Mouse (Mus musculus) lung, postnatal 36 days (tissue): ENCODE measurements around the gene Akap11.

Source experiments
- DNase-seq: peaks from one replicate; pipeline ENCODE4 v3.0.0; 2022; ENCODE audit warnings: mixed read lengths

Akap11 gene

DNA sequence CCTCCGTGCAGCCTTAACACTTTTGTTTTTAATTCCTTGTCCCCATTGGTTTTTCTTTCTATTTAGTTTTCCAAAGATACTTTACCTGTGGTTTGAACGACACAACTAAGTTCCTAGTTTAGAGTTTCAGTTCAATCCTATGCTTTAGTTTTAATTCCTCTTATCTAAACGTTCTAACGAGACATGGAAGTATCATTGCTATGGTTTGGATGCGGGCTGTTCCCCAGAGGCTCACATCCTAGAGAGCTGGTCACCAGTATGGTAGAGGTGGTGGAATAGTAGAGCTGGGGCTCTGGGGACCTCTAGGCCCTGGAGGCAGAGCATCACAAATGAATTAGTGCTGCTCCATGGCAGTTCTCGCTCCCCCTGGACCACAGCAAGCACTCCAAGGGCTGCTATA is 9.7 kb downstream of the Akap11 start:
- no peak for DNase-seq

DNA sequence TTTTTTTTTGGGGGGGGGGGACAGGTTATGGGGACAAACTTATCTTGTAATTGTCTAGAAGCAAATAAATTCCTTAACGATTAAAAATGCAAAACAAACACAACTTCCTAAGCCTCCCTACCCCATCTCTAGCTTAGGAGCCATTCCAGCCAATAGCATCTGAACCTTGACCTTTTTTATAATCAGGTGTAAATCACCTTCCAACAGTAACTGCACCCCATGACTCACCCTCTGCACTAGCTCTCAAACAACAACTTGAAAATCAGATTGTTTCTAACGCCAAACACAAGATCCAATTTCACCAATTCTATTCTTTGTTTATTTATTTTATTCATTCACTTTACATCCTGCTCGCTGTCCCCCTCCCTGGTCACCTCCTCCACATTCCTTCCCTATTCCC is 10.1 kb downstream of the Akap11 start:
- no peak for DNase-seq

DNA sequence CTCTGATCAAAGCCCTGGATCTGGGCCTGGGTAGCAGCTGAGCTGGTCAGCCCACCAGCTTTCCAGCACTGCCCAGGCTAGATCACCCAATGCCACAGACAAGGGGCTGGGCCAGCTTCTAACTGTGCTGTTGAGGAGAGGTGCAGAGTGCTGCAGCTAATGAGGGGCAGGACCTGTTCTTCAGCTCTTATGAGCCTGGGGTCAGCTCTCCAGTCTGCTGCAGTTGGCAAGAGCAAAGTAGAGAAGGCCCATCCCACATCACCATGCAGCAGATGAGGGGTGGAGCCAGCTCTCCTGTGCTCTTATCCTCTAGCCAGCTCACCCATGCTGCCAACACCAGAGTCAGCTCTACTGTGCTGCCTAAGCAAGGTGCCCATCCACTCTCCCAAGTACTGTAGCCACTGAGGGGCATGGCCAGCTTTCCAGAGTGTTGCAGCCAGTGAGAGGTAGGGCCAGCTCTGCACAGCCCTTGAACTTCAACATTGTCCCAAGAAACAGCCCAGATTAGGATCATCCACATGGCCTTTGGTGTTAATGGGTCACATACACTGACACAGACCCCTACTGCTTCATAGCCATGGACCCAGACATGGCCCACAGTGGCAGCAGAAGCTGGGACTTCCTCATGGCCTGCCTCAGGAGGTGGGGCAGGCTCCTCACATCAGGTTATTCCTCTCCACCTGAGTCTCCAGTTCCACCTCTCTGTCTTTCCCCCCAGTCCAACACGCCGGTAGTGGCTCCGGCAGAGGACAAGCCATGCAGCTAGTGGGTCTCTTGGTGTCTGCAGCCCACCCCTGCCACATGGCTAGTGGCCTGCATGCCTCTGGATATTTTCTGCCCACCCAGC is 10.8 kb downstream of the Akap11 start:
- no peak for DNase-seq

DNA sequence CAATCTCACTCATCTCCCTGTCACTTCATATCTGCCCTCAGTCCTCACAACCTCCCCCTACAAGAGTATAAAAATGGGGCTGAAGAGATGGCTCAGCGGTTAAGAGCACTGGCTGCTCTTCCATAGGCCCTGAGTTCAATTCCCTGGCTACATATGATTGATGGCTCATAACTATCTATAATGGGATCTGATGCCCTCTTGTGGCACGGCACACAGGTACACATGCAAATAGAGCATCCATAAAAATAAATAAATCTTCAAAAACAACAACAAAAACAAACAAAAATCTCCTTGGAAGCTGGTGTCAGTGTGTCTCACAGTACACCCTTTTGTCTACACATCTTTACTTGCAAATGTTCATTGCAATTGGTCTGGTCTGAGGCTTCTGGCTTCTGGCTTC is 11.5 kb downstream of the Akap11 start:
- no peak for DNase-seq

DNA sequence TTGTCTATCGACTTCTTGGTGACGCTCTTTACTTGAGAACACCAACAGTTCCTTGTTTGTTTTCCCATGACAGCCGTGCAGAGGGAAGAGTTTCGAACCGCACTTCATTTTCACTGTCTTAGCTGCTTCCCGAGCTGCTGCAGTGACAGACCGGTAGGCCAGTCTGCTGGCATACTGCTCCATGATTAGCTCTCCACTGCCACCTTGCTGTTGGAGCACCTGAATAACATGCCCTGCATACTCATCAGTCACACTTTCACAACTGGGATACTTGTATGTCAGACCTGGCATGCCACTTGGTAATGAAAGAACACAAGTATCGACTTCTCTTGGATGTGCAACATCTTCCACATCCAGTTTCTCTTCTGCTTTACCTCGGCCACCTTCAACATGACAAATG is 25.9 kb downstream of the Akap11 start:
- peak; percentile 41 for DNase-seq

DNA sequence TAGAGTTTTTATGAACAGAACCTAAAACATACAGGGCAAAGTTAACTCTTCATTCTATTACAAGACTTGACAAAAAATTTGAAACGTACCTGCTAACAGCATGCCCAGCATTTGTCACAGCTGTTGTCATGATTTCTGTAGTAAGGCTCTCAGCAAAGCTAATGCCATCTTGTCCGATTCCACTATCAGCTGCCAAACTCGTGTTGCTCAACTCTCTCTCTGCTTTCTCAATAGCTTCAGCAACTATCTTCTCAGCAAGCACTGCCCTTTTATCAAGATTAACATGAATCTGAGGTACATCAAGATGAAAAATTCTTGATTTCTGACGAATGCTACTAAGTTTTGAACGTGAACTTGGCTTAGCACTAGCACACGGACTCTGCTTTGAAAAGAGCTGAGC is 26.8 kb downstream of the Akap11 start:
- DNase-seq, result no peak

DNA sequence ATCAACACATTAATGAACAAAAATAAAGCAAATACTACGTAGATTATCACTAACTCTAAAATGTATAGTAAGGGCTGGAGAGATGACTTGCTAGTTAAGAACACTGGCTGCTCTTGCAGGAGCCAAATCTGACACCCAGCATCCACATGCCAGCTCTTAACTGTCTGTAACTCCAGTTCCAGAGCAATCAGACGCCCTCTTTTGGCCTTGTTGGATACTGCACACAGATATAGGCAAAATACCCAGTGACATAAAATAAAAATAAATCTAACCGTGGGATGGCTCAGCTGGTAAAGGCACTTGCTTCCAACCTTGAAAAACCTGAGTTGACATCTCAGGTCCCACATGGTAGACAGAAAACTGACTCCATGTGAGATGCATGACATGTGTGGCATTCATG is 36.0 kb downstream of the Akap11 start:
- DNase-seq, result no peak

DNA sequence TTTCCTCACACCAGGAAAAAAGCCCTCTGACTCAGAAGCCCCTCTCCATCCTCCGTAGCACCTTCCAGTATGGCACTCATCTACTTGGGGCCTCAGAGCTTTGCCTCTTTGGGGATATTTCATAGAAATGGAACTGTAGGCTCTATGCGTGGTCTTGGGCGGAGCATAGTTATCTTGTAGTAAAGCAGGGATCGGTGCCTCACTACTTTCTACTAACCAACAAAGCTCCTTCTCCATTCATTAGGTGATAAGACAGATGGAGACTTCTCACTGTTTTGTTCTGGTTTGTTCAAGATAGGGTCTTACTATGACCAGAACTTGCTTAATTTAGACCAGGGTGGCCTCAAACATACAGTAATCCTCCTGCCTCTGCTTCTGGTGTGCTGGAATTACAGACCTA is 39.9 kb downstream of the Akap11 start:
- no peak for DNase-seq

DNA sequence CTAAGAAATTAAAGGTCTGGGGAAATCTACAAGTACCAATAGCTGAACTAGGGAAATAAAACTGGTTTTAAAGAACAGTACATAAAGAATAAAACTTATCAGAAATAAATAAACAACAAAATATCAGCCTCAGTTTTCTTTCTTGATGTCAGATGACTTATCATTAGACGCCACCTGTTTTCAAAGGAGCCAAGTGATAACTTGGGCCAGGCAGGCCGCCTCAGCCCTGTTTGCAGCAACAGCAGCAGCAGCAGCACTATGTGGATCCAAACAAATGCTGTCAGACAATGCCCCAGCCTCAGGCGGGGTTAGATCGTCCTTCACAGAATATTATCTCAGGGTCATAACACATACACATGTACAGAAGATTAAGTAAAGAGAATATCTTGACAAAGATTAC is 41.4 kb downstream of the Akap11 start:
- no peak for DNase-seq

DNA sequence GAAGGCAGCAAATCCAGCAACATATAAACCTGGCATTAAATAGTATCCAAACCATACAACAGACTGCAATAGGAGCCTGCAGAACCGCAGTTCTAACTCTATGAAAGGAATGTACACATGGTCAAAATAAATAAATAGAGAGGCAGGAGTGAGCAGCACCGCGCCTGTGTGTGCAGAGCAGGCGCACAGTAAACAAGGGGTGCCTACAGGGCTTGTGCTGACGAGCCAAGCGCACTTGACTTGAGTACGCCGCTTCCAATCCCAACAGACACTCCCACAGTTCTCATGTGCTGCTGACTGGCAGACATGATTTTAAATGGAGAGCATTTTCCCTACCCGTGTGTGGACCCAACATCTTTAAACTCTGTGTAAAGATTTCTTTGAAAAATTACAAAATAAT is 44.0 kb downstream of the Akap11 start:
- DNase-seq, result peak; percentile 72

DNA sequence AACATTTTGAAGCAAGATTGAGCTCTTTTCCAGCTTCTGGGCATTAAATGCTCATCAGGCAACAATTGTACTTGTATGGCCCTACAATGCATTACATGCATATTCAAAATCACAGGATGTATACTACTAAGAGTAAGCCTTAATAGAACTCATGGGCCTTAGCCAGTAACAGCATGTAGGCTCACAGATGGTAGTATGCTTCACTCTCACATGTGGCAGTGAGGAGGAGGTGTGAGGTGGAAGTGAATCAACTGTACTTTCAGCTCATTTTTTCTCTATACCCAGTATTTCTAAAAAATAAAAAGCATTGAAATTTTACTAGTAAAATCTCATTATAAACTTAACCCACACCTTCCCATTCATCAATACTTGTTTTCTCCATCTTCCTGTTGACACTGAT is 45.2 kb downstream of the Akap11 start:
- DNase-seq, result no peak

DNA sequence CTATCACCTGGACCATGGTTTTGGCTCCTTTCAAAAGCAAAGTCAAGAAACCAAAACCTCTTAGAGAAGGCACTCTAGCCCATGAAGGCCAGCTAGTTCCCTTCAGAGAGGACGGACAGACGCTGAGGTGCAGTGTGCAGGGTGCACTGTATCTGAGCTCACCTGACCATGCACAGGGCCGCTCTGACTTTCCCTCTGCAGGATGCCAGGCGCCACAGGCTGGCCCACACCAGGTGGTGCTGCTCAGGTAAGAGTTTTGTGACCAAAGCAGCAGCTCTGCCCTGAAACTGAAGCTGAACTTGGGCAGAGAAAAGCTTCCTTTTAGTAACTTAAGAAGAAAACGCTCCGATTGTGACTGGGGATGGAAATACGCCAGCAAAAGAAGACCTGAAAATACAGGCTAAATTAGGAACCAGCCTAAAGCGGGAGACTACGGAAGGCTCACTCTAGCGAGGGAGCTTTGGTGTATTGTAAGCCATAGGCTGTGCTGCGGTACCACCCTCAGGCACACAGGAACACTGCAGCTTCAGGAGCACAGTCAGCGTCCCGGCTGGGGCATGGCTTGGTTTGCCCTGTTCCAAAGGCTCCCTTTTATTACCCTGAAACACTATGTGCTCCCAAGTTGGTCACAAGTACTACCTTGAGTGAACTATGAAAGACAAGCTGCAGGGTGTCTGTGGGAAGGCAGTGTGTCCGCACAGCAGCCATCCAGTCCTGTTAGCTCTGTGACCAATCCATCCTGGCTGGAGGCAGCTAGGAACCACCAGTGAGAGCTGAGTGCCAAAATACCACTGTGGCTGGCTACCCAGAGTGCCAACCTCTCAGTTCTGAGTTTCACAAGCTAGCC is 54.0 kb downstream of the Akap11 start:
- peak; percentile 48 for DNase-seq

DNA sequence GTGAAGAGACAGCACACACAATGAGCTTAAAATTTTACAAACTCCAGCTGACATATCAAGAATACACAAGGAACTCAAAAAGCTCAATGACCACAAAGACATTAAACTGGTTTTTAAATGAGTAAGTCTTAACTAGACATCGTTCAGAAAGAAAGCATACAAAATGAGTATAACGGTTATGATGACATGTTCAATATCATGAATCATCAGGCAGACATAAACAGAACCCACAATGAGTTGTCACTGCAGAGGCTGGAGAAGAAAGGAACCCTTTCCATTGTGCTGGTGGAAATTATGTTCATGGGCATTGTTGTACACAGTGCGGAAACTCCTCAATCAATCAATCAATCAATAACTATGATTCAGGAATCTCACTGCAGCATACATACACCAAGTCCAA is 62.5 kb downstream of the Akap11 start:
- no peak for DNase-seq

DNA sequence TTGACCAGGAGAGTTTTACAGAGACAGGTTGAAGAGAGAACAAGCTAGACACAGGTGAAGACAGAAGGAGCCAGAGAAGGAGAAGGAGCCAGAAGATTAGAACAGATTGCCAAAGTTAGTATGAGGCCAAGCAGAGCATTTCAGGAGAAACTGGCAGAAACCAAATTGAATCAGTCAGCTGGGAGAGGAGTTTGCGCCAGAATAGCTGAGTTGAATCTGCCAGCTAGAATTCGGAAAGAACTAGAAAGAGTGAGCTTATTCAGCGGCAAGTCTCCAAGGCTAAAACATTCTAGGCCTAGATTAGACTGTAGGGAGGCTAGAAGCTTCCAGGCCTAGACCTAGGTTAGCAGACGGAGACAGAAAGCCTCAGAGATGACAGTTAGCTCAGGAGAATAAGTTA is 65.9 kb downstream of the Akap11 start:
- DNase-seq, result no peak

DNA sequence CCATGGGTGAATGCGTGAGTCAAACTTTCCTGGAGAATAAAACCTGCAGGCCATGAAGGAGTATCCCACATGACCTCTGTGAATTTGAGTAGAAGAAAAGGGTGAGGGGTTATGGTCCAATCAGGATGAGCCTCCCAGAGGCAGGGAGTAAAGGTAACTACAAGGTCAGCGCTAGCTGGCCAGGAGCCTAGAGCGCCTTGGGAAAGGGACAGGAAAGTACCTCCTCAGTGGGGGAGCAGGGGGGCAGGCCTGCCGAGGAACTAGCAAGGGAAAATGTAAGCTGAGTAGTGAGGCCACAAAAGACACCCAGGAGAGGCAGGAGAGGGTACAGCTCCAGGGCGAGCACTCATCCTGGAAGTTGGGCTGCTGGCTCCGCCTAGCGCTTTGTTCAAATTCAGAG is 67.6 kb downstream of the Akap11 start:
- DNase-seq, result no peak

DNA sequence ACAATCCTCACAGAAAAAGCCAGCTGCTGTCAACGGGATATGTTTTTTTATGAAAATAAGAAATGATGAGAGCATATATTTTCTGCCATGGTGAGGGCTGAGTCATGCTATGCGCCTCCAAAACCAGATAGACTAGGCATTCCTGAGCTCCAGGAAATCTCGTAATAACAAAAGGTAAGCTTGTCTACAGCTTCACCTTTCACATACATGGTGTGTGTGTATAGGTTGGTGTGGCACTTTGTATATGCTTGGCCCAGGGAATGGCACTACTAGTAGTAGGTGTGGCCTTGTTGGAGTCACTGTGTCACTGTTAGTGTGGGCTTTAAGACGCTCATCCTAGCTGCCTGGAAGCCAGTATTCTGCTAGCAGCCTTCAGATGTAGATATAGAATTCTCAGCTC is 68.6 kb downstream of the Akap11 start:
- no peak for DNase-seq

DNA sequence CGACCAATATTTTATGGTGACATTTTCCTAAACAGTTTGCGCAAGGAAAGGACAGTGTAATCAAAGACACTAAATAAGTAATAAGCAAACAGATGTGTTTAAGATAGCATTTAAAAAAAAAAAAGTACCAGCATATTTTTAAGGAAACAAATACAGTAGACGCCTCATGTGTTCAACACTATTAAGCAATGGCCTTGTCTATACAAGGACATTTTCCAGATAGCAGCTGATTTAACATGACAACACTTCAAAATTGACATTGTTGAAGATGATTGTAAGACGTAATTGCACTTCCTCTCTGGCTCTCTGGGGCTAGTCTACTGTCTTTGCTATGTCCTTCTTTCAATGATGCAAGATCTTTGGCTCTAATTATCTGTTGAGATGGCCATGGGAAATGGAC is 72.3 kb downstream of the Akap11 start:
- no peak for DNase-seq

DNA sequence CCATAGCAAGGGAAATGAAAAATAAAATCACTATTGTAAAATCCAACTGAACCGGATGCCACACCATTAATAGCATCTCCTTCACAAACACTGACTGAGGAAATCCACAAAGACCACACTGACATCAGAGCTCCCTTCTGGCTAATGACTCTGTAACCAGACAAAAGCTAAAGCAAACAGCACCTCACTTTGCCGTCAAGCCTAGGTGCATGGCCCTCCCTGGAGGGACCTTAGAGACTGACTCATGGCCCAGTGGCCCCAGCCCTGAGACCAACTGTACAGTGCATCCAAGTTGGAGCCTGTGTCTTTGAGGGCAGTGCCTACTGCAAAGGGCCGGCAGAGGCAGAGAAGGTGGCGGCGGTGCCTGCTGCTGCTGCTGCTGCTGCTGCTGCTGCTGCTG is 77.5 kb downstream of the Akap11 start:
- DNase-seq, result no peak

DNA sequence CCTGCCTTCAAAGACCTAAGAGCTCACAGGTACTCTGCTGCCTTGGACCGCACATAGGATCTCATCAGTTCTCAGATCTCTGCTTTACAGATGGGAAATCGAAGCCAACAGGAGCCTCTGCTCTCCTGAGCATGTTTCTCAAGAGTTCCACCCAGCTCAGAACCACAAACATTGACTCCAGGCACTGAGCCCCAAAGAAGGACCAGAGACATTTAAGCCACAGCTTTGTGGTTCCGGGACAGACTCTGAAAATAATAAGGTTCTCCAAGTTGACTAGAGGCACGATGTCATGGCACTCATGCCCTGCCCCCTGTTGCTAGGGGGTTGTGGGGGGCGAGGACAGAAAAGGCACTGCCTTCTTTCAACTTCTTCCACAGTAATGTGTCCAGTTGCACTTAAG is 77.9 kb downstream of the Akap11 start:
- no peak for DNase-seq

DNA sequence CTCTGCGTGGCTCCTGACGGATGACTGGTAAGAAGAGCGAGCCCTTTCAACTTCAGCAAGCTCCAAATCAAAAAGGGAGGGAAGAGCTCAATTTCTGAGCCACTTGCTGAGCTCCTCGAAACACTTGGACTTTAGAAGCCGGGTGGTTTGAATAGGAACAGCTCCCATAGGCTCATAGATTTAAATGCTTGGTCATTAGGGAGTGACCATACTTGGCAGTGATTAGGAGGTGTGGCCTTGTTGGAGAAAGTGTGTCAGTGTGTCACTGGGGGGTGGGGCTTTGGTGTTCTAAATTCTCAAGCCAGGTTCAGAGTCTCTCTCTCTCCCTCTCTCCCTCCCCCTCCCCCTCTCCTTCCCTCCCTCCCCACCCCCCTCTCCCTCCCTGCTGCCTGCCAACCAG is 81.6 kb downstream of the Akap11 start:
- no peak for DNase-seq

DNA sequence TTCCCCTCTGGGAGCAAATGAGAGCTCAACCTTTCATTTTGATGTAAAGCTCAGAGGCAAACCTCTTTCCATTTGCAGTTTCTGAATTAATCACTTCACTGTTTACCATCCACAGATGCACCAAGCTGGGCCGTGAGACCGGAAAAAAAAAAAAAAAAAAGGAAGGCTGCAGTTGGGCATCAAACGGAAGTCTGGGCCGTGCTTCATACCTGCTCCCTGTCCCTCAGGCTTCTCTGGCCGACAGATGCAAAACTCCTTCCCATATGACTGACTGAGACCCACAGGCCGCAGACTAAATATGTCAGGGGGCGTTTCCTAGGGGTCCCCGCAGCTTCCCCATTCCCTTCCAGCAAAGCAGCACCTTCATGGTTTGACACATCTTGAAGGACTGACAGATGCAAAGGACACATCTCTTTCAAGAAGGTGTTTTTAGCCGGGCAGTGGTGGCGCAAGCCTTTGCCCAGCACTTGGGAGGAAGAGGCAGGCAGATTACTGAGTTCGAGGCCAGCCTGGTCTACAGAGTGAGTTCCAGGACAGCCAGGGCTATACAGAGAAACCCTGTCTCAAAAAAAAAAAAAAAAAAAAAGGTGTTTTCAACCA is 87.7 kb downstream of the Akap11 start:
- DNase-seq, result no peak

DNA sequence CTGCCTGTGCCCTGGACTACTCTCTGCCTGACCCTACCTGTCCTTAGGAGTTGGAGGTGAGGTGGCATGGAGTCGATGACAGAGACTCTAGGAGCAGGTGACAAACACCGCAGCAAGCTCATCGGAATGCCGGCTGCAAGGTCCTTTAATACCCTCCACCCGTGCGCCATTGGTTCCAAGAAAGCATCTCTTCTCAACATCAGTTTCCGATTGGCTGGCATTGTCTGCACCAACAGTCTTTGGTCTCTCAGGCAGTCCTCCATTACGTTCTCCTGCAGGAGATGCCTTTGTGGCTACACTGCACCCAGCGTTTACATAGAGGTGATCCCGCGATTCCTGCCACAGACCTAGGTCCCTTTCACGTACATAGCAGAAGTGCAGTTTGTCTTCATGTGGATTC is 88.6 kb downstream of the Akap11 start:
- DNase-seq, result no peak

DNA sequence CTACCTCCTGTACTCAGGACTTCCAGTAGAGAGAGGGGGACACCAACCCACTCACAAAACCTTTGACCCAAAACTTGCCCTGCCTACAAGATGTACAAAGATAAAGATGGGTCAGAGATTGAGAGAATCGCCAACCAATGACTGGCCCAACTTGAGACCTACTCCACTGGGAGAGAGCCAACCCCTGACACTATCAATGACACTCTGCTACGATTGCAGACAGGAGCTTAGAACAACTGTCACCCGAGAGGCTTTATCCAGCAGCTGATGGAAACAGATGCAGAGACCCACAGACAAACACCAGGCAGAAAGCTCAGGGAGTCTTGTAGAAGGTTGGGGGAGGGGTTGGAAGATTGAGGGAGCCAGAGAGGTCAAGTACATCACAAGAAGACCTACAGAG is 89.1 kb downstream of the Akap11 start:
- no peak for DNase-seq
